Mouse (Mus musculus) kidney, adult 2 months (tissue): ENCODE data around the gene Sbno1.

ENCODE experiments used
- CTCF ChIP-seq: fragments of 200-500 bp; conservative IDR thresholded peaks from 2 replicates; pipeline ENCODE4 v1.5.1; 2011; ENCODE audit warnings: low read depth, mild to moderate bottlenecking, control low read depth, low read length, moderate library complexity, mixed read lengths; ENCODE audit not compliant: insufficient read depth, insufficient read length
- POLR2A ChIP-seq: fragments of 200-500 bp; IDR thresholded peaks from one replicate; pipeline ENCODE4 v1.6.1; 2011; ENCODE audit warnings: low read depth, low read length, control low read depth

GRCm38 (mm10) chr5:124440094-124440701, 14.4 kb upstream of the Sbno1 start:
- TF ChIP-seq CTCF (peak; percentile 30; the same call in 1 of the 2 replicates), POLR2A (no peak)
